Mouse (Mus musculus) hindbrain, embryonic 15.5 days (tissue): ENCODE measurements at regions not wholly inside any gene's neighbourhood (a gene's known extent, or its start where the extent isn't known, plus 50 kb on each side); places are given as distances from the start of the nearest gene placed in this dataset.
A peak's percentile ranks its signal among the peaks of the same experiment; 100 is the strongest.

Experiments
- ATAC-seq: fragments of 200-750 bp; cut with Nextera tagmentation; 2 replicates; pipeline ENCODE4 v1.8.0; 2017; ENCODE audit warnings: low read depth, moderate number of reproducible peaks, moderate TSS enrichment; ENCODE audit not compliant: low FRiP score
- H3K27ac ChIP-seq: fragments of 300-500 bp; sonication (generic); replicated peaks from 2 replicates; pipeline ENCODE4 v1.5.1; 2015; ENCODE audit warnings: mild to moderate bottlenecking, inconsistent platforms
- H3K27me3 ChIP-seq: fragments of 300-500 bp; sonication (generic); 2 replicates; pipeline ENCODE4 v1.6.1; 2015; ENCODE audit warnings: control low read depth, inconsistent platforms
- H3K36me3 ChIP-seq: fragments of 300-500 bp; sonication (generic); 2 replicates; pipeline ENCODE4 v1.6.1; 2015; ENCODE audit warnings: control low read depth, inconsistent platforms
- H3K4me1 ChIP-seq: fragments of 300-500 bp; sonication (generic); replicated peaks from 2 replicates; pipeline ENCODE4 v1.6.1; 2015; ENCODE audit warnings: control low read depth, inconsistent platforms
- H3K4me2 ChIP-seq: fragments of 300-500 bp; sonication (generic); 2 replicates; pipeline ENCODE4 v1.6.1; 2015; ENCODE audit warnings: moderate library complexity, mild to moderate bottlenecking, inconsistent platforms
- H3K4me3 ChIP-seq: fragments of 300-500 bp; sonication (generic); 2 replicates; pipeline ENCODE4 v1.5.1; 2015; ENCODE audit warnings: mild to moderate bottlenecking, inconsistent platforms
- H3K9ac ChIP-seq: fragments of 300-500 bp; sonication (generic); 2 replicates; pipeline ENCODE4 v1.6.1; 2015; ENCODE audit warnings: inconsistent platforms
- H3K9me3 ChIP-seq: fragments of 300-500 bp; sonication (generic); 2 replicates; pipeline ENCODE4 v1.6.1; 2016; ENCODE audit warnings: control low read depth, inconsistent platforms
- WGBS: fragments of 180-500 bp; shearing (Covaris S2); methylation state at CpG from one replicate; pipeline ENCODE4 v1.1.7; 2015; 5-methylcytosine and 5-hydroxymethylcytosine counted together

GRCm38 (mm10) chr5:37932086-37932759 lies 106.3 kb upstream of the Stx18 start:
- Histone ChIP-seq H3K27me3 (0 out of 2 replicates have a peak, but pooled peaks cover 3% of the 10 kb centered on the region), H3K9me3 (no peaks in the 10 kb centered on the region), H3K9ac (no peak overlapping the region), H3K4me2 (no peak overlapping the region), H3K36me3 (no peaks in the 10 kb centered on the region), H3K4me1 (no peaks in the 10 kb centered on the region), H3K4me3 (no peak overlapping the region), H3K27ac (no peak overlapping the region)
- ATAC-seq = no peak
- WGBS = 72% methylated on average over 10 of the region's 10 CpGs

DNA sequence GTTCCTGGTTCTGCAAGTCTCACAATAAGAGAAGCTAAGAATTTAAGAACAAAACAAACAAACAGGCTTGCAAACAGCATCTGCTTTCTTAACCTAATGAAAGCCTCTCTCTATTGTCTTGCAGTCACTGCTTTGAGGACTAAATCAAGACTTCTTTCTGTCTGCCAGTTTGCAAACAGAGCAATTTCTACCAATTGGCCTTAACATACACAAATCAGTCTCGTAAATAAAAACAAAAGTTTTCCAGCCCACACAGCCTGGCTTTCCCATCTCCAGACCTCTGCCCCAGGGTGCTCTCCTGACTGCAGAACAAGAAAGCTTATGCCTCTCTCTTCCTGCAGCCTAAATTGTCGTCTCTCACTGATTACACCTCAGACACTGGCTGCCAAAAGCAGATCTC lies 96.1 kb upstream of the Msx1 start:
- Histone ChIP-seq H3K4me3 (no peak overlapping the region), H3K27me3 (peaks cover 26% of the 10 kb centered on the region), H3K27ac (no peak overlapping the region), H3K9ac (no peak overlapping the region), H3K36me3 (no peaks in the 10 kb centered on the region), H3K9me3 (no peaks in the 10 kb centered on the region), H3K4me1 (peaks cover 7% of the 10 kb centered on the region), H3K4me2 (no peak overlapping the region)
- no peak for ATAC-seq
- WGBS = 15% methylated on average over 2 of the region's 2 CpGs

- WGBS = 83% methylated on average over 3 of the region's 3 CpGs
- Histone ChIP-seq H3K9ac (no peak overlapping the region), H3K27ac (no peak overlapping the region), H3K4me1 (peaks cover 7% of the 10 kb centered on the region), H3K36me3 (no peaks in the 10 kb centered on the region), H3K4me3 (no peak overlapping the region), H3K9me3 (no peaks in the 10 kb centered on the region), H3K27me3 (peaks cover 26% of the 10 kb centered on the region), H3K4me2 (no peak overlapping the region)
- ATAC-seq = no peak
Observed at GRCm38 (mm10) chr5:37919102-37919501, 94.7 kb upstream of the Msx1 start.

- Histone ChIP-seq H3K36me3 (no peaks in the 10 kb centered on the region), H3K4me2 (peak overlapping the region; percentile 51), H3K9ac (0 out of 2 replicates have a peak overlapping the region, but pooled peaks have one; percentile 3), H3K4me1 (peaks cover 7% of the 10 kb centered on the region), H3K9me3 (no peaks in the 10 kb centered on the region), H3K27ac (no peak overlapping the region), H3K27me3 (peaks cover 26% of the 10 kb centered on the region), H3K4me3 (peak overlapping the region; percentile 22)
- ATAC-seq = peak; percentile 30; the same call in 1 of the 2 replicates
- WGBS = 6% methylated on average over 28 of the region's 28 CpGs
Observed at GRCm38 (mm10) chr5:37918001-37918707, 93.8 kb upstream of the Msx1 start.

- Histone ChIP-seq H3K9me3 (no peaks in the 10 kb centered on the region), H3K27me3 (peaks cover 26% of the 10 kb centered on the region), H3K27ac (no peak overlapping the region), H3K9ac (no peak overlapping the region), H3K4me3 (no peak overlapping the region), H3K36me3 (no peaks in the 10 kb centered on the region), H3K4me2 (no peak overlapping the region), H3K4me1 (peaks cover 7% of the 10 kb centered on the region)
- no peak for ATAC-seq
- WGBS = 21% methylated on average over 5 of the region's 5 CpGs
Observed at GRCm38 (mm10) chr5:37917161-37917560, 92.8 kb upstream of the Msx1 start.

DNA sequence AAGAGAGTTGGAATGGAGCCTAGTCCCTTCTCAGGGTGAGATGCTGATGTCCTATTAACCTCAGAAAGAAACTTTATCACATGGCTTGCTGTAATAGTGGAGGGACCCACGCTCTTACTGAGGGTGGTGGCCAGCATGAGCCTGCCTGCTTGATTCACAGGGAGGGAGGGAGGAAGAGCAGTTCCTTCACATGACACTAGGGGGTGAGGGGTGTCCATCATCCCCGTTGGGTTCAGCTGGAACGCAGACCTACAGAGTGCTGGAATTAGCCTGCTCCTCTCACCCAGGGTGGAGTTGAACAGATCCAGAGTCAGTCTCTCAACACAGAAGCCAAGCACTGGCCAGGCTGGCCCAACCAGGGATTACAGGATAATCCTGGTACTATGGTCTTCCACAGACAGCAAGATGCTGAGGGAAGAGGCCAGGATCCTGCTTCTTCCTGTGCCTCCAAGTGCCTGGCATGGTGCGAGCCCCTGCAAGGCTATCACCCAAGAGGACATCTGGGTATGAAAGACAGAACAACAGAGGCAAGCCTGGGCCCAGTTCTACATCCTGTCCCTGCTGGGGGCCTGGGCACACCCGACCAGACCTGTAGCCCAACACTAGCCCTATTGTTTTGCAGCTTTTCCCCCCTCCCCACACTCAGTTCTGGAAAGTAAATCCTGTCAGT lies 80.4 kb upstream of the Msx1 start:
- H3K4me2 ChIP-seq = no peak overlapping the region
- ATAC-seq = no peak
- WGBS = 53% methylated on average over 5 of the region's 5 CpGs
- H3K27ac ChIP-seq = no peak overlapping the region
- H3K27me3 ChIP-seq = peaks cover 45% of the 10 kb centered on the region
- H3K36me3 ChIP-seq = no peaks in the 10 kb centered on the region
- H3K4me3 ChIP-seq = no peak overlapping the region
- no peak overlapping the region for H3K9ac ChIP-seq
- H3K4me1 ChIP-seq = peaks cover 3% of the 10 kb centered on the region
- no peaks in the 10 kb centered on the region for H3K9me3 ChIP-seq

DNA sequence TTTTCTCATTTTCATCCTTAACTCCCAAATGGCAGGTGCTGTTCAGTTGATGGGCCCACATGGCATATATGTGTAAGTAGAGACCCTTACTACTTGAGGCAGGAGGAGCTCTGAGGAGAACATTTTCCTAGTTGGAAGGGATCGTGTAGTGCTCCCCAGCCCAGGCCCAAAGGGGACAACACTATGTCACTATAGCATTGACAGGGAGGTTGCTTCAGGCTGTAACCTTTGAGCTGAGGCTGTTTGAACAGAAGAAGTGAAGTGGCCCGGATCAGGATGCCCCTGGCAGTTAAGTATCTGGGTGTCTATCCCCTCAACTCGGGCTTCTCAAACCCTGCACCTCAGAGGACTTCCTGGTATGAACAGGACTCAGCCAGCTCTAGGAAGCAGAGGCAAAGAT lies 79.5 kb upstream of the Msx1 start:
- Histone ChIP-seq H3K36me3 (no peaks in the 10 kb centered on the region), H3K9me3 (no peaks in the 10 kb centered on the region), H3K9ac (no peak overlapping the region), H3K27me3 (peaks cover 51% of the 10 kb centered on the region), H3K4me3 (no peak overlapping the region), H3K4me1 (peaks cover 3% of the 10 kb centered on the region), H3K4me2 (no peak overlapping the region), H3K27ac (no peak overlapping the region)
- no peak for ATAC-seq
- WGBS = 88% methylated on average over 3 of the region's 3 CpGs

DNA sequence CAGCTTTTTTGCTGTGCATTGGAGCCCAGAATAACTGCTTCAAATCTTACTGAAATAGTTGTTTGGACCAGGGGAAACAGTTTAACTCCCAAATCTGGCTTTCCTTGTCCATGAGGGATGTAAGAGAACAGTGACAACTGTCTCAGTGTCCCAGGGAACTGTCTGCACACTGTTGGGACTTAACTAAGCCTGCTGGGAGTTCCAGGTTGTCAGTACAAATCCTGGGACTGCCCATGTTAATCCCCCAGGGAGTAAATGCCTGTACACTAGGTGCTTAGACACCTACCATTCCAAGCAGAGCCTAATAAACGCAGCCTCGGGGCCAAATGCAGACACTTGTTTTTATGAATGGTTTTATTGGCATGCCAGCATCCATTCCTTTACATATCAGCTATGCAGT lies 78.4 kb upstream of the Msx1 start:
- 65% methylated on average over 2 of the region's 2 CpGs for WGBS
- peaks cover 9% of the 10 kb centered on the region for H3K4me1 ChIP-seq
- ATAC-seq = no peak

GRCm38 (mm10) chr5:37901861-37902291 lies 77.5 kb upstream of the Msx1 start:
- H3K27ac ChIP-seq = no peak overlapping the region
- peaks cover 11% of the 10 kb centered on the region for H3K4me1 ChIP-seq
- 3% methylated on average over 16 of the region's 16 CpGs for WGBS
- H3K36me3 ChIP-seq = no peaks in the 10 kb centered on the region
- peaks cover 53% of the 10 kb centered on the region for H3K27me3 ChIP-seq
- ATAC-seq = no peak
- H3K4me3 ChIP-seq = no peak overlapping the region
- H3K4me2 ChIP-seq = peak overlapping the region; percentile 28
- H3K9me3 ChIP-seq = no peaks in the 10 kb centered on the region
- no peak overlapping the region for H3K9ac ChIP-seq

More for the DNA sequence above, 78.4 kb upstream of the Msx1 start:
- no peaks in the 10 kb centered on the region for H3K36me3 ChIP-seq
- H3K4me2 ChIP-seq = no peak overlapping the region
- no peak overlapping the region for H3K4me3 ChIP-seq
- H3K9ac ChIP-seq = no peak overlapping the region
- H3K27ac ChIP-seq = no peak overlapping the region
- H3K27me3 ChIP-seq = peaks cover 51% of the 10 kb centered on the region
- H3K9me3 ChIP-seq = no peaks in the 10 kb centered on the region

GRCm38 (mm10) chr5:37898041-37898615 lies 73.7 kb upstream of the Msx1 start:
- Histone ChIP-seq H3K27ac (no peak overlapping the region), H3K27me3 (peaks cover 61% of the 10 kb centered on the region), H3K36me3 (no peaks in the 10 kb centered on the region), H3K9me3 (no peaks in the 10 kb centered on the region), H3K4me3 (no peak overlapping the region), H3K9ac (no peak overlapping the region), H3K4me1 (peaks cover 38% of the 10 kb centered on the region), H3K4me2 (no peak overlapping the region)
- whole genome bisulfite sequencing = 31% methylated on average over 12 of the region's 12 CpGs
- peak; percentile 43; the same call in 1 of the 2 replicates for ATAC-seq

- no peak overlapping the region for H3K4me2 ChIP-seq
- H3K27ac ChIP-seq = no peak overlapping the region
- peaks cover 40% of the 10 kb centered on the region for H3K4me1 ChIP-seq
- 31% methylated on average over 6 of the region's 6 CpGs for WGBS
- H3K9ac ChIP-seq = no peak overlapping the region
- no peak overlapping the region for H3K4me3 ChIP-seq
- no peaks in the 10 kb centered on the region for H3K9me3 ChIP-seq
- no peaks in the 10 kb centered on the region for H3K36me3 ChIP-seq
- H3K27me3 ChIP-seq = peaks cover 62% of the 10 kb centered on the region
- ATAC-seq = no peak
Observed at GRCm38 (mm10) chr5:37897501-37897900, 73.1 kb upstream of the Msx1 start.
